In the genomic region with DNA sequence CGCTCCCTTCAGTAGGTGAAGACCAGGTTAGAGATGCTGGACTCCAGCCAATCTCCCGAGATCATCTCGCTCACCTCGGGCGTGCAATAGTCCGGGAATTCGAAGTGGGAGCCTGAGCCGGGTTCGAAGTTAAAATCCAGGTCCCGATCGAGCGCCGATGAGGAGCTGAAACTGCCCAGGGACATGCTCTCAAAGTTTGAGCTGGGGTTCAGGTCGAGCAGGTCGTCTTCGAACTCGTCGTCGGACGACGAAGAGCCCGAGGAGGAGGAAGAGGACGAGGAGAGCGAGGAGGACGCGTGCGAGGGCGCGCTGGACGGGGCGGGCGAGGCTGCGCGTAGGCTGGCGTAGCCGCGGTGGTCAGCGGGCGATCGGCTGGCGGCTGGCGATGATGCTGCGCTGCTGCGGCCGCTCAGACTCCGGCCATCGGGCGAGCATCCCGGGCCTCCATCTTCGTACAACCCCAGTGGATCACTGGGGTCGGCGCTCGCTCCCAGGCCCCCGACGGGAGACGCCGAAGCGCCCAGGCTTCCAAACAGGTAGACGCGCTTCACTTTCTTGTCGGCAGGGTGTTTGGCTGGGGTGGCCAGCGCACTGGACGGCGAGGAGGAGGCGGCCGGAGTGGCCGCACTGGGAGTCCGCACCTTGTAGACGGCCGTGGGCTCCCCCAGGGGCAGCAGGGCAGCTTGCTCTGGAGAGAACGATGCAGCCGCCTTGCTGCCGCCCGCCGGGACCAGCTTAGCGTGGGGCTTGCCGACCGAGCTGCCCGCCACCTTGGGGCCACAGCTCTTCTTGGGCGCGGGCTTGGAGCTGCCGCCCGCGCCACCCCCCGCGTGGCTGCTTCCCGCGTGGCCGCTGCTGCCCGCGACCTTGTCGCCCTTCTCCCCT, we compare ENCODE assay signal across 8 mouse cellular contexts. TPM values are rescaled to one million over a fixed set of nuclear protein-coding genes. Genes with fewer than 3 reads are reported as not detected.
DNase-seq lines count a peak whose midpoint lies in the region; ATAC-seq and TF ChIP-seq lines count a peak whose summit lies in the region.

No protein-coding gene starts in this region.

- DNase-seq in ovary, adult 18-20 months (ENCODE audit: low spot score) = peak; percentile 13
- no peak for DNase-seq in ovary, postnatal 14 days (ENCODE audit: low spot score)
- DNase-seq in cerebellum, adult 9-10 months = peak; percentile 30
- DNase-seq in gastrocnemius, postnatal 4 days (ENCODE audit: low spot score in 2 of 2) = peak; percentile 29 to 70
- DNase-seq in liver, postnatal 0 days = peak; percentile 44
- DNase-seq in urinary bladder, adult 2 months (ENCODE audit: low spot score) = peak; percentile 61

- H3K4me1 ChIP-seq in intestine, postnatal 0 days (replicated peaks; ENCODE audit: control insufficient read depth, insufficient read depth, low read length) = no peaks in the 10 kb centered on the region
- peaks cover 12% of the 10 kb centered on the region for H3K4me1 ChIP-seq in liver, postnatal 0 days (ENCODE audit: insufficient read depth)
- H3K4me1 ChIP-seq in olfactory bulb, adult 2 months (ENCODE audit: control insufficient read depth, insufficient read depth, low read length) = peaks cover 3% of the 10 kb centered on the region

- peak overlapping the region; percentile 89 for H3K4me2 ChIP-seq in intestine, postnatal 0 days (replicated peaks; ENCODE audit: low read depth)
- peak overlapping the region; percentile 69 for H3K4me2 ChIP-seq in liver, postnatal 0 days (ENCODE audit: low read depth, low read length)

- H3K36me3 ChIP-seq in intestine, postnatal 0 days (ENCODE audit: control insufficient read depth, insufficient read depth) = no peaks in the 10 kb centered on the region
- H3K36me3 ChIP-seq in liver, postnatal 0 days (replicated peaks; ENCODE audit: insufficient read depth, low read length) = no peaks in the 10 kb centered on the region

- TF ChIP-seq EP300 in liver, postnatal 0 days (IDR thresholded peaks at IDR 0.05; ENCODE audit: low read depth) = no peak

- peak overlapping the region; percentile 84 for H3K9ac ChIP-seq in intestine, postnatal 0 days (ENCODE audit: low read depth, low read length)
- peak overlapping the region; percentile 67 for H3K9ac ChIP-seq in liver, postnatal 0 days (replicated peaks)

- WGBS in intestine, postnatal 0 days = under 1% methylated on average over 92 of the region's 92 CpGs
- 1% methylated on average over 78 of the region's 92 CpGs for WGBS in liver, postnatal 0 days (ENCODE audit: insufficient replicate concordance)
- WGBS in olfactory bulb, adult 2 months = under 1% methylated on average over 92 of the region's 92 CpGs

- no peaks in the 10 kb centered on the region for H3K9me3 ChIP-seq in intestine, postnatal 0 days (ENCODE audit: control insufficient read depth)
- H3K9me3 ChIP-seq in liver, postnatal 0 days (ENCODE audit: low read length) = no peaks in the 10 kb centered on the region

- no peaks in the 10 kb centered on the region for H3K27me3 ChIP-seq in intestine, postnatal 0 days (replicated peaks; ENCODE audit: control insufficient read depth, insufficient read depth, low read length)
- H3K27me3 ChIP-seq in liver, postnatal 0 days (ENCODE audit: insufficient read depth, low read length) = peaks cover 33% of the 10 kb centered on the region

- peak overlapping the region; percentile 86 for H3K4me3 ChIP-seq in intestine, postnatal 0 days (ENCODE audit: low read depth, low read length)
- H3K4me3 ChIP-seq in liver, postnatal 0 days (ENCODE audit: low read depth, low read length) = peak overlapping the region; percentile 60
- peak overlapping the region; percentile 84 for H3K4me3 ChIP-seq in olfactory bulb, adult 2 months (ENCODE audit: insufficient read depth, low read depth, low read length)

- H3K27ac ChIP-seq in intestine, postnatal 0 days (ENCODE audit: low read depth, low read length) = peak overlapping the region; percentile 94
- H3K27ac ChIP-seq in liver, postnatal 0 days (ENCODE audit: low read depth) = peak overlapping the region; percentile 77
- H3K27ac ChIP-seq in olfactory bulb, adult 2 months (ENCODE audit: insufficient read depth, low read depth, low read length) = peak overlapping the region; percentile 87

- no peak for TF ChIP-seq POLR2A in olfactory bulb, adult 2 months (IDR thresholded peaks at IDR 0.05; ENCODE audit: insufficient read depth, low read depth, low read length)

- TF ChIP-seq CTCF in intestine, postnatal 0 days (IDR thresholded peaks at IDR 0.05; ENCODE audit: low read depth) = no peak
- TF ChIP-seq CTCF in liver, postnatal 0 days (IDR thresholded peaks at IDR 0.05; ENCODE audit: low read depth) = no peak
- TF ChIP-seq CTCF in olfactory bulb, adult 2 months (IDR thresholded peaks at IDR 0.05; ENCODE audit: insufficient read depth, low read depth, low read length) = no peak

- 0 out of 2 replicates have a peak, but pooled peaks have one; percentile 2 for ATAC-seq in intestine, postnatal 0 days
- no peak for ATAC-seq in liver, postnatal 0 days

RNA-seq across cellular contexts. Expression of gene Sox4, which starts 1.6 kb away (rescaled TPM):
- total RNA-seq in gastrocnemius, postnatal 4 days (2021) = 10 to 100 TPM; 51.8 to 52.8 TPM
- polyA plus RNA-seq in intestine, postnatal 0 days (2015; fragmentation: Nextera tagmentation; extraction: Ambion mirVana) = 17.9 and 18.4 TPM in 2 replicates
- 3.6 and 4.1 TPM in 2 replicates for polyA plus RNA-seq in liver, postnatal 0 days (2015; fragmentation: Nextera tagmentation; extraction: Ambion mirVana)
- 84.4 TPM in 1 of 2 replicates, not detected in the other for polyA plus RNA-seq in olfactory bulb, adult 2 months (2012; ENCODE audit: insufficient read depth, insufficient read length, low replicate concordance, missing spikeins)
- 19.1 and 19.8 TPM in 2 replicates for polyA plus RNA-seq in urinary bladder, adult 2 months (2012; rRNA removed)
